Mouse (Mus musculus) heart, postnatal 25 days (tissue): ENCODE data around the gene Frrs1l. TPM values are rescaled to one million over a fixed set of nuclear protein-coding genes. Genes with fewer than 3 reads are reported as not detected.

Source experiments
- DNase-seq: peaks from one replicate; pipeline ENCODE4 v3.0.0; 2022; ENCODE audit warnings: low spot score
- intact Hi-C: fragments of 180-260 bp; cut with DNase I; formaldehyde crosslinking; loops from one replicate; pipeline ENCODE4 v1.15.1; 2025
- total RNA-seq, 2 experiments: library from RNA; stranded (reverse); gene quantifications; 2 replicates each; pipeline ENCODE4 v1.2.3; 2021

Frrs1l gene
- total RNA-seq, 2 experiments from 2014 or later = 0.05 TPM; not detected in 1

DNA sequence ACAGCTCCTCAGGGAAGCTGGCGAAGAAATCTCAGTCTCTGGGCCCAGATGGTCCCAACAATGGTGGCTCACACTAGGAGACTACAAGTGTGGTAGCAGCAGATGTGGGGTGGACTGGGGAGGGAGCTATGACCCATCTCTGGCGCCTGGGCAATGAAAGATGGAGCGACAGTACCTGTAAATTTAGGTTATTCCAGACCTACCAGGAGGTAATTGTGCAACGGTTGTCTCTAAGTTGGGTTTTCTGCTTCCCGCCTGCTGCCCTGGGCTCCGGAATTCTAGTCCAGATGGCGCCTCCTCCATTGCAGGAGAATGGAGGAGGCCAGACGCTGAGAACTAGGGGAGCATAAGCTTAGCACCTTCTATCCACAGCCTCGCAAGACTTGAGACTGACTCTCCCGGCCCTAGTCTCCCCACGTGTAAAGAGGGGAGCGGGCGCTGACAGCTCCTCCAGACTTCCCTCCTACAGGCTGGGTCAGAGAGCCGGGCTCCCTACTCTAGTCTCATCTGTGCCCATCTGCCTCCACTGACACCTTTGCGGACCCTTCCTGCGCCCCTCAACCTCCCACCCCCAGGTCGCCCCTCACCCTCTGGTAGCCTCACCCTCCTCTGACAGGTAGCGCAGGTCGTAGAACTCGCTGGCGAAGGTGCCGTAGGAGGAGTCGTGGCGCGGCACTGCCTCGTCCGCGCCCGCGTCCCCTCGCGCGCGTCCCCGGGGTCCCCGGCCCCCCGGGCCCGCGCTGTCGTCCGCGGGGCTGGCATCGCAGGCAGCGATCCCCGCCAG lies 568 bp downstream of the Frrs1l start:
- DNase-seq = no peak
- intact Hi-C loops = no loop called here

DNA sequence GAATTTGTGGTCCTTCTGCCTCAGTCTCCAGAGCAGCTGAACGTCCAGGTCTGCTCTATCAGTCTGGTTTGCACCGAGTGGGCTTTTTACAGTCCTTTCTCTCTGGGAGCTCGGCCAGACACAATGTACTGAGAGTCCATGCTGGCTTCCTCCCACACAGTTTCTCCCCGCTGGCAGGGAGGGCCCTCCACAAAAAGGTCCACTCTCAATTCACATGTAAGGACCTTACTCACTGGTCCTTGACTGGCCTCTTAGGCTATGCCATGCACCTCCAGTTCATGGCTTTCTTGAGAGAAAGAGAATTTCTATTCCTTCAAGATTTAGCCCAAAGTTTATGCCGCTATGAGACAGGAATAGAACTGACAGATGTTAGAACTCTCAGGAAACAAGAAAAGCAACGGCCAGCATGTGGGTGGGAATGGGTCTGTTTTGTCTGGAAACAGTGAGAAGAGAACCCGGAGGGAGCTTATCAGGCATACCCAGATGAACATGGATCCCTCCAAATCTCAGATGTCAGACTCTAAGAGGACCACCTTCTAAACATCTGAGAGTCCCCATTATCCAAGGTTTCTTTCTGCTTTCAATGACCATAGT lies 24.5 kb downstream of the Frrs1l start:
- intact Hi-C loops = no loop called here
- DNase-seq = no peak

DNA sequence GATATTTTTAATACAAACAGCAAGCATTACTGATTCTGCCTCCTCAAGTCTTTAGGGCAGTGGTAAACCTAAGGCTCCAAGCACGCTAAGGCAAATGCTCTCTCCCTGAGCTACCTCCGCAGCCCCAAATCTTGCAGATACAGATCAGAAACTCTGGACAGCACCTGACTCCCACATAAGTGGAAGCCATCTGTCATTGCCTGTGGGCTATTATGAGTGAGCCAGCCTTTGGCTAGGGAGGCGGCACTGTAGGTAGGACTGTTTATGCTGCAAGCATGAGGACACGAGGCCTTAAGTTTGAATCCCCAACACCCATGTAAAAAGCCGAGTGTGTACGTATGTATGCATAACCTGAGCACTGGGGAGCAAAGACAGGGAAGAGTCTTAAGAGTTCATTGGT lies 26.5 kb downstream of the Frrs1l start:
- intact Hi-C loops = no loop called here
- DNase-seq = no peak

DNA sequence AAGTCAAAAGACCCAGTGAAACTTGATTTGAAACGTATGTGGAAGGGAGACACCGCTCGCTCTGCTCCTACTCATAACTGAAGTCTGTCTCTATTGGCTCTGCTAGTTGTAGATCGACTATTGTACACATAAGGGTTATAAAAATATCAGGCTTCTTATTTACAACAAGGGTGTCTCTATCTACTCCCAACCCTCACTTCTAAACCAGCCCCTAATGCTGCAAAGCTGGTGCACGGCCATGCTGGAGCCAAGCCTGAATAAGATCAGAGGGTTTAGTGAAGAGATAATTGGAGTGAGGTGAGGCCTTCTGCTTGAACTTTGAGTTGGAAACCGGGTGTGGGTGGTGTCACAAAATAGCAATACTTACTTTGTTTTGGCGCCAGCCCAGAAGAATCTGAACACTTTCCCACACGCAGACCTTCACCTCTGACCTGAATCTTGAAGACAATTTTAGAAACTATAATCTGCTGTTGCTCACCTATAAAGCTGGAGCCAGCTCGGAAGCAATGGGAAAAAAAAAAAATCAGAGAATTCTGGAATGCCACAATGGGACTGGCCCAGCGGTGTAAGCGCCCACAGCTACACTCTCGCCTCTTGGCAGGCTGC lies 28.8 kb downstream of the Frrs1l start:
- no peak for DNase-seq

DNA sequence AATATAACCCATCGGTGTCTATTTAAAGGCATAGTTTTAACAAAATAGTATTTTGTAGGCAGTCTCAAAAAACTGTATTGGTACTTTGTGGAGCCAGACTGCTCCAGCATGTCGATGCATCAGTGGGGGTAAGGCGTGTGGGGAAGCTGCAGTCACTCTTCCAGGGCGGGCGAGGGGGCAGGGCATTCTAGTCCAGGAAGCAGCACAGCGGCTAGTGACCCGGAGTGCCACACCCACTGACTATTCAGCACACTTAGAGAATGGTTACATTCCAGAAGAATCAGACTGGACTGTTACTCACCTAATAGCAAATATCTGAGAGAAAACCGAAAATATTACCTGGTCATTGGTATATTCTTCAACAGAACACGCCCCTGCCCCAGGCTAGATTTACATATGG lies 32.7 kb downstream of the Frrs1l start:
- no peak for DNase-seq
- intact Hi-C loops = loop anchor here (10.0 kb wide), 1 partner anchor 1583 kb away; no protein-coding TSS in a partner anchor

More for the DNA sequence above, 28.8 kb downstream of the Frrs1l start:
- intact Hi-C loops = no loop called here

DNA sequence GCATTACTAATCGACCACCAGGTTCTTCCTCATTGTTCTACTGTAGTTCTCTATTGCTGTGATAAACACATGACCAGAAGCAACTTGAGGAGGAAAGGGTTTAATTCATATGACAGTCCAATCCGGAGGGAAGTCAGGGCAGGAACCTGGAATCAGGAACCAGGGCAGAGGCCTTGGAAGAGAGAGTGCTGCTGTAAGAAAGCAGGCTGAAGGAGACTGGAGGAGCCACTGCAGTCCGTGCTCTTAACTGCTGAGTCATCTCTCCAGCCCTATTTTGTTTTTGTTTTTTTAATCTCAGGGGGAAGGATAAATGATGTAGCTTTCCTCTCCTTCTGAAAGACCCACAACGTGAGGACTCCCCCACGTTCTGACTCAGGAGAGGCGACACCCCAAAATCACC lies 37.0 kb downstream of the Frrs1l start:
- intact Hi-C loops = loop anchor here (10.0 kb wide), 1 partner anchor 1578 kb away; no protein-coding TSS in a partner anchor
- DNase-seq = no peak

DNA sequence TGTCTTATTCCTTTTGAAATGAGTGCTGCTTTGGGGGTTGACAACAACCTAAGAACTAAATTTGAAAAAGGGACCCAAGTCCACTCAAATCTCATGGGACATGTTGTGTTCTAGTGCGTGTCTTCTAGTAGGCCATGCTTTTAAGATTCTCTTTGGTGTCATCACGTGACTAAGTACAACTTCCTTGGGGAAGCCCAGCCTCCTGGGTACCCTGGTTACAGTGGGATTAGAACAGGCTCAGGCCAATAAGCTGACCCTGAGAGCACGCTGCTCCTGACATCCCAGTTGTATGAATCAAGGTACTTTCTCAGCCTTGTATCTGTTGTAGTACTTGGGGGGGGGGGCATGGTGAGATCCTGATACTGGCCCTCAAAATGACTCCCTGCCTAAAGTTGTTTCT lies 38.5 kb downstream of the Frrs1l start:
- no peak for DNase-seq
- intact Hi-C loops = loop anchor here (10.0 kb wide), 1 partner anchor 1577 kb away; no protein-coding TSS in a partner anchor

DNA sequence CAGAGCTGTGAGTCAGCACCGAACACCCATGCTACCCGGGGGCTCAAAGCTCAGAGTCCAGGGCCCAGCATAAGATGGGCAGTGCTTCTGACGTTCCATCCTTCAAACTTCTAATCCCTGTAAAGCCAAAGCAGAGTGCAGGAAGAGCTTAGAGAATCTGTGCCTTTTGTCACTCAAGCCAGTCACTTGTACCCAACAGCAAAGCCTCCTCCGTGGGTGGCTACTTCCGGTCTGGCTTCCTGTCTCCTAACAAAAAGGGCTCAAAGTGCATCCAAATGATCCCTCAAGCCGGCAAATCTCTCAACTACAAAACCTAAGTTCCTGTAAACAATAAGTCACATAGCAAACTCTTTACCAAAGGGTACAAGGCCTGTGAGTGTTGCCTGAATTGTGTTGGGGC lies 40.7 kb downstream of the Frrs1l start:
- intact Hi-C loops = no loop called here
- DNase-seq = no peak

DNA sequence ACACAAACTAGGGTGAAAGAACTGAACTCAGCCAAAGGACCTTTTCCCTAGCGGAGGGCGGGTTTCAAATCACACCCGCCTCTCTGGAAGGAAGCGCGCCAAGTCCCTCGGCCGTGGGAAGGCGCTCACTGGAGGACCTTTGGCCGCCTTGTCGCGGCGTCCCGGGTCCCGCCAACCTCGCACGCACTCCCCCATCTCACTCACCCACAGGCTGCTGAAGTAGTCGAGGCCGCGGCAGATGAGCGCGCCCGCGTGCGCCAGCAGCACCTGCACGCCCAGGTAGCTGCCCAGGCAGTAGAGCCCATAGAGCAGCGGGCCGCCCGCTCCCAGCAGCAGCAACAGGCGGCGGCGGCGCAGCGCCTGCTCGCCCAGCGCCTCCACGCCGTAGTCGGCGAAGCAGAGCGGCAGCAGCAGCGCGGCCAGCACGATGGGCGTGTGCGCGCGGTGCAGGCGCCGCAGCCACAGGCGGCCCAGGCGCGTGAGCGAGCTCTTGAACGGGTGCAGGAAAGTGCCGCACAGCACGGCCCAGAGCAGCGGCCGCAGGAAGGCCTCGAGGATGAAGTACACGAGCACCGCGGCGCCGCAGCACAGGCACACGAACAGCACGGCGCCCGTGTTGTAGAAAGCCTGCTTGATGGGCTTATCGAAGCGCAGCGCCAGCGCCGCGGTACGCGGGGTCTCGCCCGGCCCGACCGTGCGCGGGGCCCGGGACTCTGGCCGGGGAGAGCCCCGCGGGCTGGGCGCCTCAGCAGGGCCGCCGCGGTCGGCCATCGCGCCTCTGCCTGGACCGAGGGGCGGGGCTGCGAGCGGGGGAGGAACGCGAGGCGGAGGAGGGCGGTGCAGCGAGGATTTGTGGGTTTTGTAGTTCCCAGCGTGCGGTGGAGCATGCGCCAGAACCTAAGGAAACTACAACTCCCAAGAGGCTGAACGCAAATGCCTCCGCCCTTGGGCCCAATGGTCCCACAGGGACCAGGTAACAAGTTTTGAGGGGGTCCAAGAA lies 43.2 kb downstream of the Frrs1l start, which contains the start of gene Tmem245:
TSS of gene Tmem245 (minus strand) at position 797 of the 1,000 bp plus-strand sequence.
- peak; percentile 88 for DNase-seq
- intact Hi-C loops = no loop called here

DNA sequence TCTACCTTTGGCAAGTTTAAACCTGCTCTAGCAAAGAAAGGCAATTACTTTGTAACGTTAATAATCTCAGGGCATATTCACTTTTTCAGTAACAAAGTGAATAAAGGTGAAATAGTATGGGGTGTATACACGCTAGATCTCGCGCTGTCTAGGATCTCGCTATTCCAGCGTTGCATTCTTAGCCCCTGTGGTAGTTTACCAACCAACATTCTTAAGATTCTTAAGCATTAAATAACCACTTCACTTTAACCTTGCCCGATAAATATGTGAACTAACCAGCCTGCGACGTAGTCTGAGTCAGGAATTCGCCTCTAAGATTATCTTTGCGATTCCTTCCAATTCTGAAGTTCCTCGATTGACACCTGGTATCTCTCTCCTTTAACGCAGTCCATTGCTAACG lies 44.0 kb downstream of the Frrs1l start:
- DNase-seq = no peak
- intact Hi-C loops = no loop called here

DNA sequence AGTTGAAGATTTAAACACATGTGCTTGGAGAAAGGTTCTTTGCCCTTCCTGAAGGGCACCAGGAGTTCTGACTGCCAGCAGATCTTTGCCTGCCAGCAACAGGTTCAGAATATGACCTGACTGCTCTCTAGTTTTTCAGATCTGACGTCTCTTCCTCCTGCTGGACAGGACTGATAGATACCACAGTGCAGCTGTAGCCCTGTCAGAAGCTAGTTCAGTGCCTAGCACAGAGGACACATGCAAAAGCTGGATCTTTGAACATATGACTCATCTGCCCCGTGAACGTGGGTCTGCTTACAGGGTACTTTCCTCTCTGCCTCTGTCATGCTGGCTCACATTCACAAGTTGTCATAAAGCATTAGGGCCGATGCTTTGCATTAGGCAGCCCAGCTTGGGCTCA lies 45.9 kb downstream of the Frrs1l start:
- DNase-seq = no peak
- intact Hi-C loops = no loop called here

DNA sequence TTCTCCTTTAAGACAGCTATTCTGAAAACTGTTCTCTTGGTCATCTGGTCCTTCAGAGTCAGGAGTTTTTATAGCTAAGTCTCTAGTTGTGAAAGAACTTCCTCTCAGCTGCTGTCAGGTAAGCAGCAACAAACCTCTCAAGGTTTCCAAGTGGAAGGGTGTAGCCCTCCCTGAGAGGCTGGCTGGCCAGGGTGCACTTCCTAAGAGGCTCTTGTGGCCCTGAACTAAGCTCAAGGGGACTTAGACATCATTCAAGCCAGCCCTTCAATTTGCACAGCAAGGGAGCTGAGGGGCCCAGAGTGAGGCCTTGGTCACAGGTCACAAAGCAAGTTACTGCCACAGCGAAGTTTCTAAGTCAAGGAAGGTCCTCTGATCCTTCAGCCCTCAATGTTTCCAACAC lies 46.9 kb downstream of the Frrs1l start:
- intact Hi-C loops = no loop called here

DNA sequence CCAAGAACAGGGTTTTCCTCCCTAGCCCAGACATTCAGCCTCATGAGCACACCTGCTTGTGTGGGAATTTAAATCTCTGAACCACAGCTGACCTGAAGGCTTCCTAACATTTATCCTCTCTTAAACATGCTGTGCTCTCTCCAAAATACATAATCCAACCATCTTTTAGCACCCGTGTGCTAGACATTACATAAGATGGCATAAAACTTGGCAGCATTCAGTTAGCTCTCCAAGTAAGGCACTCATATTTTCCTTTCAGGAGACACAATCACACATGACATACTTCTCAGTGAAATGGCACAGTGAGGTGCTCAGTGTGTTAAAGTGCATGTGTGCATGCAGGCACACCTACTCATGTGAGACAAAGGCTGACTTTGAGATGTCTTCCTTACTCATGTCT lies 47.6 kb downstream of the Frrs1l start:
- no peak for DNase-seq
- intact Hi-C loops = no loop called here

More for the DNA sequence above, 46.9 kb downstream of the Frrs1l start:
- DNase-seq = no peak

DNA sequence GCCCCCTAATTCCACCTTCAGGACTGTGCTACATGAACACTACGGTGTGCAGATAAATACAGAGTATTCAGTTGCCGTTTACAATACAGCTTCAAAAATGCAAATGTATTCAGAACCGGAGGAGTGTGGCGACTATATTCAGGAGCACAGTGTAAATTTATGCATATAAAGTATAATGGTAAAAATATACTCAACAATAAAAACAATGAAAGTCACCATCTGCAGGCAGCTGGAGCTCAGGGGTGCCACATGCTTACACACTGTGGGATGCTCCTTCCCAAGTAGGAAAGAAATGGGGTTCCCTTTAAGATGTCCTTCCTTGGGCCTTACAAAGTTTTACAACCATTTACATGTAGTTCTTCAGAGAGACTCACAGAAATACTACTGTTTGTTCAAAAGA lies 48.7 kb downstream of the Frrs1l start:
- no peak for DNase-seq
- intact Hi-C loops = no loop called here

DNA sequence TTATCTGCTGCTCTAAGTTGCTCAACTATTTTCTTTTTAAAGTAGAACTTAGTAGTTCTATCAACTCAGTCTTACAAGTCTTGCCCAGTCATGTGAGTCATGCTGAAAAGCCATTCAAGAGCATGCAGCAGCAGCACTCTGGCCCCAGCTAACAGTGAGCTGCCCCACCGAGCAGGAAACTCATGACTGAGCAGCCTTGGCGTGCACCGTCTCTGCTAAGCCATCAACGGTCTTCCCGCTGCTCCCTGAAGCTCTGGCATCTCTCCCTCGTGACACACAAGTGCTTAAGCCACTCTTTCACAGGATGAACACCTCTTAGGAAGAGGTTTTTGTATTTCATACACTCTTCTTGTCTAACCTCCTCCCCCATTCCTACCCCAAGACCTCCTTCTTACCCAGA lies 53.1 kb downstream of the Frrs1l start:
- intact Hi-C loops = no loop called here
- DNase-seq = no peak

DNA sequence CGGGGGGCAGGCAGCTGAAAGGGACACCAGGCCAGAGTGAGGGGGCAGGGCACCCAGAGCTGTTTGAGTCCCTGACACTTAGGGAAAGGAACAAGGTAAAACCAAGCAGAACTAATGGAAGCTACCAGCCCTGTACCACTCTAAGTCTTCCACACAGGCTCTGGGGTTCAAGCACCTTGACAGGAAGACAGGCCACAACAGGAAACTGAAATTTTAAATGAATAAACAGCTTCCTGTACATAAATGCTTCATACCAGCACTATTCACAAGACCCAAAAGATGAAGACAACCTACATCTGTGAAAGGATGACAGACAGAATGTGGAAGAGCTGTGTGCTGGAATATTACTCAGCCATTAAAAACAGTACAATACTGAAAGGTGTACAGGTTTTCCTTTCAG lies 54.9 kb downstream of the Frrs1l start:
- DNase-seq = no peak
- intact Hi-C loops = loop anchor here (2.0 kb wide), 1 partner anchor 47 kb away; no protein-coding TSS in a partner anchor

DNA sequence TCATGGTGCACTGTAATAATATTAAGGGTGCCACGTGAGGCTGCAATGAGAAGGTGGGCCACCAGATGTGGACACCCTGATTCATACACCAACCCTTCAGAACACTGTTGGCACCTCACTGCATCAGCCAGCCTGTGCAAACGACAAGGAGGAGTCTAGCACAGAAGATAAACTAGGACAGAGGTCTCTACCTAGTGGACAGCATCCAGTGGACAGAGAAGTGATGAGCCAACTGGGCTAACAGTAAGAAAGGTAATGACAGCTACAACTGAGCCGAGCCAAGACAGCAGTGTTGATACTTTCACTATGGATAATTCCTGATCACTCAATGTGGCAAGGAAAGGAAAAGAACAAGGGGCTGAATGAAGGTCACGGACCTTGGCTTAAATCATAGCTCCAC lies 57.0 kb downstream of the Frrs1l start:
- intact Hi-C loops = no loop called here
- DNase-seq = no peak

DNA sequence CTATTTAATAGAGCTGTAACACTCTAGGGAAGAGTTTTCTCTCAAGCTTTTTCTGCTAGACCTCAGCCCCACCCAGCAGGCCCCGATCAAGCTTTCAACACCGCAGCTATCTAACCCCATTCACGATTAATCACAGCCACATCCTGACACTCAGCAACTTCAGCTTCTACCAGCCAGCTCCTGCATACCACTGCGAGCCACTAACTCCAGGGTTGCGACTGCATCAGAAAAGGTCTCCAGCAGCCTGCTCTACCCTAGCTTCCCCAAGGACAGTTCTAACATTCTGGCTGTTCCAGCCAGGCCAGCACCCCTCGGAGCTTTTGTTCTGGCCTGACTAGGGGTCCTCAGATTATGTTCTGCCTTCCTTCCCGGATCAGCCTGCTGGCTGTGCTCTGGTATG lies 58.1 kb downstream of the Frrs1l start:
- no peak for DNase-seq
- intact Hi-C loops = no loop called here

DNA sequence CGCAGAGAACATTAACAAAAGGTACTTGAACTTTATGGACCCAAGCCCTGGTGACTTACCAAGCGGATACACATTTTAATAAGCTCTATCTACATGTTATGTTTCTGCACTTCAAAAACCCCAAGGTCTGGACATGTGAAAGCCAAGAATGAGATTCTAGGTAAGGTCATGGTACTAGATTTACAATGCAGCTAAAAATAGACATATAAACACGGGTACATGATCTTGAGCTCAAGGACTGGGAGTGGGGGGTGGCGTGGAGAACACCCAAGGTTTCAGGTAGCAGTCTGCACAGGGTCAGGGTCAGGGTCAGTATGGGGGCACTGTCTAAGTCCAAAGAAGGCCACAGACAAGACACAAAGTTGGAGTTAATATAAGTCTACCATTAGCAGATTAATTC lies 59.9 kb downstream of the Frrs1l start:
- intact Hi-C loops = no loop called here
- DNase-seq = no peak

DNA sequence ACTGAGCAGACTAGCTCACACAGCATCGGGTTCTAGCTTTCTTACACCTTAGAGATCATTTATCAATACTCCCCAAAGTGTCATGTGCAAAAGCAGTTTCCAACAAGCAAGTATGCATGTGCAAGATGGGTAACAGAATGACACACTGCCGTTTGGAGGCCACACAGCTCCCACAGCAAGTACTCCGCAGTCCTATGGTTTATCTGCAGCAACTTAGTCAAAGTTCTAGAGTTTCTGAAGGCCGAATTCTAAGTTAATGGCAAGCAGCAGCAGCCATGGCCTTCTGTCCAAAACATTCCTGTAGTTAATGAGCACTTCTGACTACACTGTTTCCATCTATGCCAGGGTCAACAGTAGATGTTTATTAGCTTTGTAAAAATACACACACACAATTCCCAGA lies 63.2 kb downstream of the Frrs1l start:
- intact Hi-C loops = no loop called here
- no peak for DNase-seq
